Mouse (Mus musculus) MEL (cell line): ENCODE data around the gene Itpr2. TPM values are rescaled to one million over a fixed set of nuclear protein-coding genes. Genes with fewer than 3 reads are reported as not detected.

Source experiments
- DNase-seq: peaks from one replicate; pipeline ENCODE4 v3.0.0; 2011; ENCODE audit warnings: low read depth, low spot score
- H3K27ac ChIP-seq: 2 replicates; pipeline ENCODE4 v1.5.1; 2012; ENCODE audit warnings: low read depth, mild to moderate bottlenecking, control low read depth, low read length, moderate library complexity; ENCODE audit not compliant: control insufficient read depth
- H3K27me3 ChIP-seq, 2 experiments: fragments of 150-350 bp in 1 of 2; sonication (generic) in 1 of 2; 2 replicates each; pipeline ENCODE4 v1.6.1; 2012; ENCODE audit warnings: low read length in 2 of 2, mild to moderate bottlenecking in 2 of 2, improper control_type of control experiment in 1 of 2, moderate library complexity in 1 of 2; ENCODE audit not compliant: insufficient read depth in 2 of 2, control insufficient read depth in 1 of 2
- H3K36me3 ChIP-seq, 2 experiments: 2 replicates each; pipeline ENCODE4 v1.6.1; 2012 to 2014; ENCODE audit warnings: low read length in 2 of 2, improper control_type of control experiment in 1 of 2, inconsistent platforms in 1 of 2, mild to moderate bottlenecking in 1 of 2; ENCODE audit not compliant: insufficient read depth in 2 of 2, control insufficient read depth in 1 of 2
- H3K4me1 ChIP-seq, 2 experiments: fragments of 150-350 bp in 1 of 2; sonication (generic) in 1 of 2; 2 replicates each; pipeline ENCODE4 v1.6.1; 2012; ENCODE audit warnings: low read length in 2 of 2, improper control_type of control experiment in 1 of 2, mild to moderate bottlenecking in 1 of 2; ENCODE audit not compliant: insufficient read depth in 2 of 2, control insufficient read depth in 1 of 2
- H3K4me3 ChIP-seq, 2 experiments: fragments of 150-350 bp in 1 of 2; sonication (generic) in 1 of 2; 2 replicates each; pipeline ENCODE4 v1.5.1; 2012; ENCODE audit warnings: low read depth in 2 of 2, low read length in 2 of 2, mild to moderate bottlenecking in 2 of 2, moderate library complexity in 2 of 2, control low read depth in 1 of 2, improper control_type of control experiment in 1 of 2; ENCODE audit not compliant: control insufficient read depth in 1 of 2, insufficient read depth in 1 of 2
- H3K79me2 ChIP-seq: 2 replicates; pipeline ENCODE4 v1.6.1; 2012; ENCODE audit warnings: mild to moderate bottlenecking, low read length, moderate library complexity; ENCODE audit not compliant: control insufficient read depth, poor library complexity, insufficient read depth
- H3K9ac ChIP-seq: 2 replicates; pipeline ENCODE4 v1.6.1; 2012; ENCODE audit warnings: low read depth, mild to moderate bottlenecking, control low read depth, low read length, moderate library complexity; ENCODE audit not compliant: control insufficient read depth, poor library complexity, severe bottlenecking
- H3K9me3 ChIP-seq: fragments of 150-350 bp; sonication (generic); replicated peaks from 2 replicates; pipeline ENCODE4 v1.6.1; 2012; ENCODE audit warnings: mild to moderate bottlenecking, low read length, improper control_type of control experiment, moderate library complexity; ENCODE audit not compliant: insufficient read depth
- BHLHE40 ChIP-seq: IDR thresholded peaks from 2 replicates; pipeline ENCODE4 v1.6.1; 2012; ENCODE audit warnings: low read depth, mild to moderate bottlenecking, inconsistent platforms, low read length, improper control_type of control experiment, borderline replicate concordance
- CHD2 ChIP-seq: IDR thresholded peaks from 2 replicates; pipeline ENCODE4 v1.6.1; 2011; ENCODE audit warnings: low read length, improper control_type of control experiment
- E2F4 ChIP-seq: IDR thresholded peaks from 2 replicates; pipeline ENCODE4 v1.6.1; 2011; ENCODE audit warnings: low read depth, low read length, improper control_type of control experiment, borderline replicate concordance
- EP300 ChIP-seq, 2 experiments: IDR thresholded peaks; 2 replicates each; pipeline ENCODE4 v1.6.1; 2011; ENCODE audit warnings: improper control_type of control experiment in 2 of 2, low read length in 2 of 2, low read depth in 1 of 2, mild to moderate bottlenecking in 1 of 2
- GABPA ChIP-seq: IDR thresholded peaks from 2 replicates; pipeline ENCODE4 v1.6.1; 2012; ENCODE audit warnings: low read depth, mild to moderate bottlenecking, inconsistent platforms, low read length, improper control_type of control experiment, moderate library complexity
- GATA1 ChIP-seq: IDR thresholded peaks from 2 replicates; pipeline ENCODE4 v1.6.1; 2011; ENCODE audit warnings: low read depth, low read length, improper control_type of control experiment
- HCFC1 ChIP-seq: IDR thresholded peaks from 2 replicates; pipeline ENCODE4 v1.6.1; 2012; ENCODE audit warnings: low read depth, mild to moderate bottlenecking, inconsistent platforms, low read length, improper control_type of control experiment, moderate library complexity
- JUND ChIP-seq: IDR thresholded peaks from 2 replicates; pipeline ENCODE4 v1.6.1; 2011; ENCODE audit warnings: low read depth, mild to moderate bottlenecking, improper control_type of control experiment, low read length
- KAT2A ChIP-seq: conservative IDR thresholded peaks from 2 replicates; pipeline ENCODE4 v1.6.1; 2012; ENCODE audit warnings: low read depth, low read length, improper control_type of control experiment, inconsistent platforms
- MAFK ChIP-seq: IDR thresholded peaks from 2 replicates; pipeline ENCODE4 v1.6.1; 2011; ENCODE audit warnings: low read depth, mild to moderate bottlenecking, low read length, improper control_type of control experiment, borderline replicate concordance
- MAX ChIP-seq: IDR thresholded peaks from 2 replicates; pipeline ENCODE4 v1.6.1; 2011; ENCODE audit warnings: low read length, improper control_type of control experiment
- MAZ ChIP-seq: IDR thresholded peaks from 2 replicates; pipeline ENCODE4 v1.6.1; 2012; ENCODE audit warnings: low read depth, mild to moderate bottlenecking, inconsistent platforms, low read length, improper control_type of control experiment
- MYB ChIP-seq: IDR thresholded peaks from 2 replicates; pipeline ENCODE4 v1.6.1; 2011; ENCODE audit warnings: mild to moderate bottlenecking, low read depth, low read length, improper control_type of control experiment
- NELFE ChIP-seq: IDR thresholded peaks from 2 replicates; pipeline ENCODE4 v1.6.1; 2011; ENCODE audit warnings: low read depth, low read length, improper control_type of control experiment
- POLR2AphosphoS2 ChIP-seq: IDR thresholded peaks from 2 replicates; pipeline ENCODE4 v1.6.1; 2011; ENCODE audit warnings: low read length, improper control_type of control experiment
- RAD21 ChIP-seq: IDR thresholded peaks from 2 replicates; pipeline ENCODE4 v1.6.1; 2011; ENCODE audit warnings: mild to moderate bottlenecking, low read depth, low read length, improper control_type of control experiment
- SMC3 ChIP-seq: IDR thresholded peaks from 2 replicates; pipeline ENCODE4 v1.6.1; 2011; ENCODE audit warnings: low read depth, low read length, improper control_type of control experiment
- TBP ChIP-seq: IDR thresholded peaks from 2 replicates; pipeline ENCODE4 v1.8.0; 2011; ENCODE audit warnings: low read depth, low read length, improper control_type of control experiment
- USF2 ChIP-seq, 2 experiments: IDR thresholded peaks; 2 replicates each; pipeline ENCODE4 v1.6.1; 2011 to 2012; ENCODE audit warnings: improper control_type of control experiment in 2 of 2, low read length in 2 of 2, borderline replicate concordance in 1 of 2, inconsistent platforms in 1 of 2, low read depth in 1 of 2, mild to moderate bottlenecking in 1 of 2; ENCODE audit not compliant: insufficient read depth in 1 of 2
- ZC3H11A ChIP-seq: IDR thresholded peaks from 2 replicates; pipeline ENCODE4 v1.6.1; 2012; ENCODE audit warnings: low read depth, mild to moderate bottlenecking, inconsistent platforms, low read length, improper control_type of control experiment
- ZMIZ1 ChIP-seq: IDR thresholded peaks from 2 replicates; pipeline ENCODE4 v1.6.1; 2012; ENCODE audit warnings: low read depth, mild to moderate bottlenecking, inconsistent platforms, low read length, improper control_type of control experiment, moderate library complexity
- polyA plus RNA-seq, 2 experiments: library from polyadenylated mRNA; stranded (reverse) in 1 of 2; unstranded in 1 of 2; fragments of >175 nt in 1 of 2; fragments of >200 nt in 1 of 2; gene quantifications; 2 replicates each; pipeline versions ENCODE4 v1.2.1 to v1.2.4; 2012; ENCODE audit warnings: low replicate concordance in 2 of 2, low read depth in 1 of 2; ENCODE audit not compliant: insufficient read length in 2 of 2, insufficient read depth in 1 of 2, missing spikeins in 1 of 2
- total RNA-seq: library from RNA; depleted of rRNA; stranded (reverse); fragments of 300-350 nt; gene quantifications from 2 replicates; pipeline ENCODE4 v1.2.3, GENCODE M21; 2012

The Itpr2 gene
- total and polyA plus RNA-seq, 3 experiments, result 1.5 to 3.0 TPM; not detected in 1

- Histone ChIP-seq H3K36me3 (no peaks in the 10 kb centered on the region), H3K27ac (no peak overlapping the region), H3K27me3 (no peaks in the 10 kb centered on the region), H3K79me2 (no peaks in the 10 kb centered on the region), H3K4me3 (no peak overlapping the region), H3K9ac (no peak overlapping the region), H3K9me3 (no peaks in the 10 kb centered on the region), H3K4me1 (no peaks in the 10 kb centered on the region)
- no peak for TF ChIP-seq CHD2
- TF ChIP-seq E2F4, result no peak
- DNase-seq, result no peak
Observed at GRCm38 (mm10) chr6:146284921-146285565, 217.0 kb downstream of the Itpr2 start.

GRCm38 (mm10) chr6:146283981-146284380 lies 218.0 kb downstream of the Itpr2 start:
- H3K79me2 ChIP-seq, result no peaks in the 10 kb centered on the region
- no peaks in the 10 kb centered on the region for H3K27me3 ChIP-seq
- H3K27ac ChIP-seq, result no peak overlapping the region
- TF ChIP-seq HCFC1 (no peak), MAFK (no peak), MYB (no peak), KAT2A (no peak), BHLHE40 (no peak), JUND (no peak), RAD21 (no peak), POLR2AphosphoS2 (no peak), GABPA (no peak), TBP (no peak), MAZ (no peak), E2F4 (no peak), MAX (no peak), ZC3H11A (no peak), EP300 (IDR thresholded peaks at IDR 0.05; ENCODE audit: low read depth in 1 of 2, low read length in 2 of 2) (no peak), USF2 (IDR thresholded peaks at IDR 0.05; ENCODE audit: borderline replicate concordance in 1 of 2, insufficient read depth in 1 of 2, low read depth in 1 of 2, low read length in 2 of 2) (no peak), GATA1 (no peak), SMC3 (no peak), NELFE (no peak), ZMIZ1 (no peak)
- no peaks in the 10 kb centered on the region for H3K4me1 ChIP-seq
- no peaks in the 10 kb centered on the region for H3K9me3 ChIP-seq
- H3K4me3 ChIP-seq, result no peak overlapping the region
- H3K36me3 ChIP-seq, result no peaks in the 10 kb centered on the region
- no peak for DNase-seq
- no peak overlapping the region for H3K9ac ChIP-seq
